Mouse (Mus musculus) ES-E14 (cell line): ENCODE data around the gene AY074887. TPM values are rescaled to one million over a fixed set of nuclear protein-coding genes. Genes with fewer than 3 reads are reported as not detected.

ENCODE experiments used
- DNase-seq: peaks from one replicate; pipeline ENCODE4 v3.0.0-alpha.2; 2013; ENCODE audit warnings: low read depth, low spot score
- H3K27ac ChIP-seq: 2 replicates; pipeline ENCODE4 v1.5.1; 2012; ENCODE audit warnings: low read depth, mild to moderate bottlenecking, low read length, moderate library complexity, mixed read lengths; ENCODE audit not compliant: poor library complexity, insufficient read depth, severe bottlenecking
- H3K36me3 ChIP-seq: 2 replicates; pipeline ENCODE4 v1.6.1; 2012; ENCODE audit warnings: mild to moderate bottlenecking, low read length, moderate library complexity, mixed read lengths; ENCODE audit not compliant: control insufficient read depth, poor library complexity, insufficient read depth, severe bottlenecking
- H3K4me1 ChIP-seq, 2 experiments: fragments of 150-350 bp in 1 of 2; sonication (generic) in 1 of 2; 2 replicates each; pipeline ENCODE4 v1.6.1; 2012; ENCODE audit warnings: low read length in 2 of 2, mild to moderate bottlenecking in 1 of 2, mixed read lengths in 1 of 2; ENCODE audit not compliant: control insufficient read depth in 2 of 2, insufficient read depth in 2 of 2, poor library complexity in 1 of 2
- H3K4me3 ChIP-seq, 2 experiments: fragments of 150-350 bp in 1 of 2; sonication (generic) in 1 of 2; 2 replicates each; pipeline ENCODE4 v1.5.1; 2012; ENCODE audit warnings: low read length in 2 of 2, low read depth in 1 of 2, mild to moderate bottlenecking in 1 of 2, mixed read lengths in 1 of 2; ENCODE audit not compliant: insufficient read depth in 1 of 2, poor library complexity in 1 of 2, severe bottlenecking in 1 of 2
- H3K9ac ChIP-seq: 2 replicates; pipeline ENCODE4 v1.6.1; 2012; ENCODE audit warnings: low read depth, mild to moderate bottlenecking, low read length, mixed read lengths; ENCODE audit not compliant: poor library complexity, insufficient read depth, severe bottlenecking
- H3K9me3 ChIP-seq: fragments of 150-350 bp; sonication (generic); 2 replicates; pipeline ENCODE4 v1.6.1; 2012; ENCODE audit warnings: low read depth, mild to moderate bottlenecking, low read length; ENCODE audit not compliant: control insufficient read depth, insufficient read depth
- CHD2 ChIP-seq: IDR thresholded peaks from 2 replicates; pipeline ENCODE4 v1.6.1; 2014; ENCODE audit warnings: mild to moderate bottlenecking, low read depth, low read length, inconsistent platforms
- HCFC1 ChIP-seq: IDR thresholded peaks from 2 replicates; pipeline ENCODE4 v1.6.1; 2012; ENCODE audit warnings: low read length, inconsistent platforms, borderline replicate concordance; ENCODE audit not compliant: insufficient read depth
- MAFK ChIP-seq: IDR thresholded peaks from 2 replicates; pipeline ENCODE4 v1.6.1; 2014; ENCODE audit warnings: mild to moderate bottlenecking, low read depth, low read length, inconsistent platforms; ENCODE audit not compliant: insufficient read depth
- ZC3H11A ChIP-seq: IDR thresholded peaks from 2 replicates; pipeline ENCODE4 v1.6.1; 2012; ENCODE audit warnings: low read depth, mild to moderate bottlenecking, inconsistent platforms, low read length, borderline replicate concordance
- ZNF384 ChIP-seq: IDR thresholded peaks from 2 replicates; pipeline ENCODE4 v1.6.1; 2012; ENCODE audit warnings: low read depth, low read length, inconsistent platforms
- in situ Hi-C, 2 experiments: fragments of 600-800 bp; cut with MboI; formaldehyde crosslinking; loops; one replicate each; pipeline ENCODE4 v1.15.1; 2025; ENCODE audit warnings: low sequenced_read_pairs in 2 of 2, inconsistent platforms in 1 of 2; ENCODE audit not compliant: unreplicated experiment in 2 of 2
- total RNA-seq: library from RNA; depleted of rRNA; stranded (reverse); fragments of 300-350 nt; gene quantifications from 2 replicates; pipeline ENCODE4 v1.2.3, GENCODE M21; 2012; rRNA removed

The AY074887 gene
- total RNA-seq, 1 experiment = 0.49 TPM

DNA sequence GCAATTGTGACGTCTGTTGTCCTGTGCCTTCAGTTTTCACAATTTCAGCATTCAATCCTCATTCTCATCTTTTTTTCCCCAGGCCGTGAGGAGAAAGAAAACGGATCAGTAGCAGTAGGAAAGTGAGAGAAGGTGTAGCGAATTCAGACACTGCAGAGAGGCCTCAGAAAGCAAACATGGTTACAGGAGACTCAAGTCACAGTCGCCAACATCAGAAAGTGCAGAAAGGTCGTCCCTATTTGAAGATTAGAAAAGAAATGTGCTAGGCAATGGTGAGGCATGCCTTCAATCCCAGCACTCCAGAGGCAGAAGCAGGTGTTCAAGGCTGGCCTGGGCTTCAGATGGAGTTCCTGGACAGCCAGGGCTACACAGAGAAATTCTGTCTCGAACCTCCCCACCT is 35.2 kb downstream of the AY074887 start:
- DNase-seq = no peak
- Histone ChIP-seq H3K4me1 (peaks cover 0 to 5% of the 10 kb centered on the region in 2 experiments; a peak in 1 of 4 replicates), H3K36me3 (no peaks in the 10 kb centered on the region), H3K9me3 (no peaks in the 10 kb centered on the region), H3K9ac (no peak overlapping the region), H3K27ac (no peak overlapping the region), H3K4me3 (no peak overlapping the region)
- in situ Hi-C loops = no loop called here
- no peak for TF ChIP-seq HCFC1
- TF ChIP-seq ZC3H11A = no peak
- TF ChIP-seq MAFK = no peak

DNA sequence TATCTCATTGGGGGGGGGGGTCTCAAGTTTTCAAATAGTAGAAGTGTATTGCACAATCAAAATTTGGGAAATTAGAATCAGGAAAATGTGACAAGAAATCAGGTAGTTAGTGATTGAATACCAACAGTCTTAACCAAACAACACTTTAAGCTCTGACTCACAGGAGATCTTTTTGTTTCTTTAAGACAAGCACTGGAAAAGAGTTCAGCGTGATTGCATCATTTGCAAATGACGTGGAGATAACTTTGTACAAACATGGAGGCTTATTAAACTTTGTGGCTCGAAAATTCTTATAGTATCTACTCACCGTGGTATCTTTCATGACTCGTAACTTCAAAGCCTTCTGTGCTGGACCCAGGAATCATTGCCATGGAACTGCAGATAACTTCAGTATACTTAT is 41.4 kb downstream of the AY074887 start:
- H3K9me3 ChIP-seq = no peaks in the 10 kb centered on the region
- H3K9ac ChIP-seq = no peak overlapping the region
- DNase-seq = no peak
- H3K4me3 ChIP-seq = no peak overlapping the region
- in situ Hi-C loops = no loop called here
- no peak for TF ChIP-seq MAFK
- TF ChIP-seq CHD2 = no peak
- no peak for TF ChIP-seq HCFC1
- no peak for TF ChIP-seq ZNF384
- TF ChIP-seq ZC3H11A = no peak
- no peak overlapping the region for H3K27ac ChIP-seq
- H3K36me3 ChIP-seq = peaks cover 5% of the 10 kb centered on the region; the same call in 1 of the 2 replicates
- H3K4me1 ChIP-seq = no peaks in the 10 kb centered on the region

Other genes starting within 250 kb of the AY074887 start
- 63.8 and 88.6 TPM in 2 replicates for gene Wdr61, start 216.5 kb downstream of the AY074887 start, total RNA-seq
- 16.9 and 22.5 TPM in 2 replicates for gene Crabp1, start 186.2 kb downstream of the AY074887 start, total RNA-seq
- 40.3 and 51.0 TPM in 2 replicates for gene Ireb2, start 87.2 kb downstream of the AY074887 start, total RNA-seq
- 1.8 and 1.9 TPM in 2 replicates for gene Hykk, start 33.7 kb downstream of the AY074887 start, total RNA-seq
- 152 and 297 TPM in 2 replicates for gene Psma4, start 208 bp downstream of the AY074887 start, total RNA-seq
- gene Chrna5, start 29.9 kb upstream of the AY074887 start, total RNA-seq = 1.3 and 1.7 TPM in 2 replicates
- gene Chrna3, start 75.6 kb upstream of the AY074887 start, total RNA-seq = 0.04 TPM in 1 of 2 replicates, not detected in the other
- 0.18 and 0.48 TPM in 2 replicates for gene Chrnb4, start 97.8 kb upstream of the AY074887 start, total RNA-seq
- gene Ube2q2, start 197.9 kb upstream of the AY074887 start, total RNA-seq = 21.5 and 24.9 TPM in 2 replicates